Mouse (Mus musculus): ENCODE measurements around the gene Fam214a.

GRCm38 (mm10) chr9:74974758-74975157, 22.1 kb downstream of the Fam214a start:
- no peak for TF ChIP-seq POLR2A (IDR thresholded peaks at IDR 0.05; ENCODE audit: low read depth, low read length)
- TF ChIP-seq CTCF (IDR thresholded peaks at IDR 0.05; ENCODE audit: extremely low read depth, insufficient read length, insufficient replicate concordance, low read depth, low read length): no peak

Data from small intestine, adult 2 months (tissue).